8 mouse cellular contexts compared by ENCODE assay signal in genomic region chr7:80084484-80084931, GRCm38 (mm10). TPM values are rescaled to one million over a fixed set of nuclear protein-coding genes. Genes with fewer than 3 reads are reported as not detected.
A peak's percentile ranks its signal among the peaks of the same experiment; 100 is the strongest.
DNase-seq lines count a peak whose midpoint lies in the region; ATAC-seq lines count a peak whose summit lies in the region.

No protein-coding gene starts in this region.

- no peak overlapping the region for H3K27ac ChIP-seq in forebrain, embryonic 14.5 days (ENCODE audit: low read depth, low read length)

- no peak overlapping the region for H3K4me2 ChIP-seq in forebrain, embryonic 14.5 days (ENCODE audit: low read length)

- H3K9me3 ChIP-seq in forebrain, embryonic 14.5 days (replicated peaks; ENCODE audit: control insufficient read depth, low read length): no peaks in the 10 kb centered on the region

- no peak overlapping the region for H3K4me3 ChIP-seq in forebrain, embryonic 14.5 days (ENCODE audit: low read depth, low read length)

- H3K4me1 ChIP-seq in forebrain, embryonic 14.5 days (ENCODE audit: control insufficient read depth, insufficient read depth, low read length): no peaks in the 10 kb centered on the region

- peak; percentile 46; the same call in 1 of the 2 replicates for ATAC-seq in forebrain, embryonic 14.5 days

- H3K36me3 ChIP-seq in forebrain, embryonic 14.5 days (ENCODE audit: control insufficient read depth, insufficient read depth, low read length): peaks cover 68% of the 10 kb centered on the region
- peaks cover 8% of the 10 kb centered on the region for H3K36me3 ChIP-seq in splenic B cell, adult 2 months (ENCODE audit: control insufficient read depth, insufficient read depth, low read length, poor library complexity, severe bottlenecking)

- H3K9ac ChIP-seq in forebrain, embryonic 14.5 days (ENCODE audit: low read length): no peak overlapping the region

- H3K27me3 ChIP-seq in forebrain, embryonic 14.5 days (replicated peaks; ENCODE audit: control insufficient read depth, insufficient read depth, low read length): no peaks in the 10 kb centered on the region
- H3K27me3 ChIP-seq in splenic B cell, adult 2 months (ENCODE audit: control insufficient read depth, insufficient read depth, low read length, poor library complexity, severe bottlenecking): no peaks in the 10 kb centered on the region

- WGBS in forebrain, embryonic 14.5 days: 60% methylated on average over 7 of the region's 7 CpGs

- DNase-seq in right cerebral cortex, postnatal 14 days: peak; percentile 78
- DNase-seq in right cerebral cortex, postnatal 25 days: no peak
- DNase-seq in adrenal gland, adult 2 months: peak; percentile 43
- peak; percentile 80 for DNase-seq in forebrain, embryonic 14.5 days (ENCODE audit: low spot score)
- peak; percentile 77 for DNase-seq in kidney, adult 9 months
- peak; percentile 85 for DNase-seq in mesoderm, embryonic 11.5 days (ENCODE audit: low read depth, low spot score)
- peak; percentile 87 for DNase-seq in splenic B cell, adult 2 months (ENCODE audit: low read depth, low spot score)
- DNase-seq in ovary, postnatal 36 days (ENCODE audit: low spot score): no peak

RNA-seq across cellular contexts. Expression of gene Idh2, which starts 30.7 kb away (rescaled TPM):
- 100 to 1,000 TPM in 1 of 2 experiments, 10 to 100 TPM in 1; 96.2 to 200 TPM for total RNA-seq in adrenal gland, adult 2 months (2021)
- 147 and 150 TPM in 2 replicates for polyA plus RNA-seq in adrenal gland, adult 2 months (2012; rRNA removed)
- polyA plus RNA-seq in forebrain, embryonic 14.5 days (2014; fragmentation: Nextera tagmentation; extraction: Ambion mirVana): 315 and 338 TPM in 2 replicates

RNA-seq across cellular contexts. Expression of gene Zfp710, which starts 59.9 kb away (rescaled TPM):
- total RNA-seq in adrenal gland, adult 2 months (2021): 10 to 100 TPM; 14.0 to 25.5 TPM
- 24.1 and 24.8 TPM in 2 replicates for polyA plus RNA-seq in adrenal gland, adult 2 months (2012; rRNA removed)
- polyA plus RNA-seq in forebrain, embryonic 14.5 days (2014; fragmentation: Nextera tagmentation; extraction: Ambion mirVana): 17.6 and 18.3 TPM in 2 replicates

Comparison
In these comparisons a context has a peak if more than half of its experiments do, and no peak if none do; other contexts are left out.
1. DNase-seq: peak in right cerebral cortex, postnatal 14 days (single experiment), adrenal gland, adult 2 months (single experiment), forebrain, embryonic 14.5 days (single experiment), kidney, adult 9 months (single experiment), mesoderm, embryonic 11.5 days (single experiment) and splenic B cell, adult 2 months (single experiment); none in right cerebral cortex, postnatal 25 days (single experiment) and ovary, postnatal 36 days (single experiment).